Mouse (Mus musculus) neural tube, embryonic 14.5 days (tissue): ENCODE results near the gene Fam13c. TPM values are rescaled to one million over a fixed set of nuclear protein-coding genes. Genes with fewer than 3 reads are reported as not detected.
"Not testable (repeated sequence)": the region's sequence is repeated elsewhere in the genome, so short reads cannot be mapped to it uniquely, and the experiment has no call there.

Source experiments
- ATAC-seq: fragments of 200-750 bp; cut with Nextera tagmentation; 2 replicates; pipeline ENCODE4 v1.8.0; 2017; ENCODE audit warnings: low read depth, mild to moderate bottlenecking, moderate TSS enrichment, moderate library complexity
- H3K27ac ChIP-seq: fragments of 300-500 bp; sonication (generic); 2 replicates; pipeline ENCODE4 v1.5.1; 2014; ENCODE audit warnings: low read depth, mild to moderate bottlenecking, control low read depth, low read length, moderate library complexity, mixed read lengths
- H3K27me3 ChIP-seq: fragments of 300-500 bp; sonication (generic); 2 replicates; pipeline ENCODE4 v1.6.1; 2014; ENCODE audit warnings: low read length; ENCODE audit not compliant: control insufficient read depth, insufficient read depth
- H3K36me3 ChIP-seq: fragments of 300-500 bp; sonication (generic); 2 replicates; pipeline ENCODE4 v1.6.1; 2014; ENCODE audit warnings: low read length, mixed read lengths; ENCODE audit not compliant: control insufficient read depth, insufficient read depth
- H3K4me1 ChIP-seq: fragments of 300-500 bp; sonication (generic); 2 replicates; pipeline ENCODE4 v1.6.1; 2014; ENCODE audit warnings: low read length; ENCODE audit not compliant: control insufficient read depth, insufficient read depth
- H3K4me2 ChIP-seq: fragments of 300-500 bp; sonication (generic); 2 replicates; pipeline ENCODE4 v1.6.1; 2014; ENCODE audit warnings: mild to moderate bottlenecking, low read depth, low read length, control low read depth
- H3K4me3 ChIP-seq: fragments of 300-500 bp; sonication (generic); 2 replicates; pipeline ENCODE4 v1.5.1; 2014; ENCODE audit warnings: low read depth, low read length, control low read depth, mixed read lengths
- H3K9ac ChIP-seq: fragments of 300-500 bp; sonication (generic); replicated peaks from 2 replicates; pipeline ENCODE4 v1.6.1; 2014; ENCODE audit warnings: low read depth, mild to moderate bottlenecking, control low read depth, low read length, mixed read lengths
- H3K9me3 ChIP-seq: fragments of 300-500 bp; sonication (generic); 2 replicates; pipeline ENCODE4 v1.6.1; 2016; ENCODE audit warnings: low read length; ENCODE audit not compliant: control insufficient read depth
- WGBS: fragments of 180-500 bp; shearing (Covaris S2); extraction: QIAGEN DNeasy Blood & Tissue Kit; methylation state at CpG from one replicate; pipeline ENCODE4 v1.1.7; 2014; 5-methylcytosine and 5-hydroxymethylcytosine counted together
- polyA plus RNA-seq: library from polyadenylated mRNA; unstranded; fragments of >200 nt; fragmentation: Nextera tagmentation; extraction: Ambion mirVana; gene quantifications from 2 replicates; pipeline ENCODE4 v1.2.1, GENCODE M21; 2014

The Fam13c gene
- polyA plus RNA-seq, 1 experiment from 2014 or later = 22.4 TPM

DNA sequence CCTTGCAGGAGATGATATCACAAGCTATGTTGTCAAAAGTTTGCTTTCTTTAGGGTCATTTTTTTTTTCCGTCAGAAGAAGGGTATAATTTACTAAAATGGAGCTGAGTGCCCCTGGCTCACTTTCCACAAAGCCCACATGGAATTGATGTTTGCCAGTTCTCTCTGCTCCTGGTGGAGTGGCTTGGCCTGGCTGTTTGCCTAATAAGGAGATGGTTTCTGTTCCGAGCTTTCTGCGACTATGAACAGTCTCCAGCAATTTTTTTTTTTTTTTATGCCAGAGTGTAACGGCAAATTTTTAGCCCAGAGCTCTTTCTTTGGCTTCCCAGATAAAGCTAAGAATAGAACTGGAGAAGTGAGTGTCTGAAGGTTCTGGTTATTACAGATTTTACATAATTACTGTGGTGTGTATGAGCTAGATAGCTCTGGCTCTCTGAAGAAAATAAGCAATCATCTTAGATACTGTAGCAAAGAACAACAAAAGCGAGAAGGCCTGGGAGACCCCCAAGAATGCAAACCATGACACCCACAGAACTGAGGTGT, 12.1 kb upstream of the Fam13c start:
- 86% methylated on average over 5 of the region's 5 CpGs for WGBS
- ATAC-seq = no peak
- Histone ChIP-seq H3K9ac (no peak overlapping the region), H3K4me3 (no peak overlapping the region), H3K27ac (no peak overlapping the region), H3K4me1 (no peaks in the 10 kb centered on the region), H3K9me3 (no peaks in the 10 kb centered on the region), H3K36me3 (no peaks in the 10 kb centered on the region), H3K4me2 (no peak overlapping the region), H3K27me3 (no peaks in the 10 kb centered on the region)

DNA sequence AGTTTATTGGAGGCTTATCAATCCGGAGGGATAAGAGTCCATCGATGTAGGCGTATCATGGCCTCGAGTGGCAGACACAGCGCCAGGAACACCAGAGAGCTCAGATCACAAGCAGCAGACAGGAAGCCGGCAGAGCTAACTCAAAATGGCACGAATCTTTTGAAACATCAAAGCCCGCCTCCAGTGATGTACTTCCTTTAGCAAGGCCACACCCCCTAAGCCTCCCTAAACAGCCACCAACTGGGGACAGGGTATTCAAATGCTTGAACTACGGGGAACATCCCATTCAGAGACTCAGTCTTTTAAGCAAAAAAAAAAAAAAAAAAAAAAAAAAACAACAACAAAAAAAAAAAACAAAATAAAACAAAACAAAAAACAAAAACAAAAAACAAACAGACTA, 10.9 kb upstream of the Fam13c start:
- 94% methylated on average over 9 of the region's 9 CpGs for WGBS
- Histone ChIP-seq H3K36me3 (no peaks in the 10 kb centered on the region), H3K9ac (no peak overlapping the region), H3K4me2 (no peak overlapping the region), H3K4me3 (no peak overlapping the region), H3K27me3 (no peaks in the 10 kb centered on the region), H3K9me3 (no peaks in the 10 kb centered on the region), H3K4me1 (no peaks in the 10 kb centered on the region), H3K27ac (no peak overlapping the region)
- no peak for ATAC-seq

DNA sequence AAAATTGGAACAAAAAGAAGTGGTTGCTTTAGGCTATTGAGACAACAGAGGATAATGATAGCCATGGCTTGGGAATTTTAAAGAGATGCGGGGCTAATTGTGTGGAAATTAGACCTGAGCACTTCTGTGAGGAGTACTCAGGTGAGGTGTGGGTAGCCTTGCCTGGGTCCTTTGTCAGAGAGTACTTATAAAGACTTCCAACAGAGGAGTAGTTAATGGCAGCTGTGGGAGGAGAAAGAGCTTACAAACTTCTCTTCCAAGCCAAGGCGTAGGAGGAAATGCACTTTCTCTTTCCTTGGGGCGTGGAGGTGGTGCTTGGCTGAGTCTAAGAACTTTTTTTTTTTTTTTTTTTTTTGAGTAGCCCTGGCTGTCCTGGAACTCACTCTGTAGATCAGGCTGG, 6.9 kb upstream of the Fam13c start:
- Histone ChIP-seq H3K4me2 (no peak overlapping the region), H3K9me3 (no peaks in the 10 kb centered on the region), H3K4me1 (no peaks in the 10 kb centered on the region), H3K4me3 (no peak overlapping the region), H3K9ac (no peak overlapping the region), H3K27me3 (no peaks in the 10 kb centered on the region), H3K27ac (no peak overlapping the region), H3K36me3 (no peaks in the 10 kb centered on the region)
- ATAC-seq = no peak
- WGBS = 92% methylated on average over 3 of the region's 3 CpGs

DNA sequence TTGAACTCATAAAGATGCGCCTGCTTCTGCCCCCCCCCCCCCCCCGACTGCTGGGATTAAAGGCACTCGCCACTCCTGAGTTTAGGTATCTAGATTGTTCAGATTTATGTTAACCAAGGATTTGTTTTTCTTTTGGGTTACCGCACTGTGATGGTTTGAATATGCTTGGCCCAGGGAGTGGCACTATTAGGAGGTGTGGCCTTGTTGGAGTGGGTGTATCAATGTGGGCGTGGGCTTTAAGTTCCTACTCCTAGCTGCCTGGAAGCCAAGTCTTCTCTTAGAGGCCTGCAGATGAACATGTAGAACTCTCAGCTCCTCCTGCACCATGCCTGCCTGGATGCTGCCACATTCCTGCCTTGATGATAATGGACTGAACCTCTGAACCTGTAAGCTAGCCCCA, 6.5 kb upstream of the Fam13c start:
- H3K27ac ChIP-seq, H3K4me1 ChIP-seq, H3K36me3 ChIP-seq, H3K4me3 ChIP-seq, H3K27me3 ChIP-seq, H3K9ac ChIP-seq, ATAC-seq, H3K9me3 ChIP-seq, H3K4me2 ChIP-seq: not testable (repeated sequence)
- 92% methylated on average over 5 of the region's 5 CpGs for WGBS

DNA sequence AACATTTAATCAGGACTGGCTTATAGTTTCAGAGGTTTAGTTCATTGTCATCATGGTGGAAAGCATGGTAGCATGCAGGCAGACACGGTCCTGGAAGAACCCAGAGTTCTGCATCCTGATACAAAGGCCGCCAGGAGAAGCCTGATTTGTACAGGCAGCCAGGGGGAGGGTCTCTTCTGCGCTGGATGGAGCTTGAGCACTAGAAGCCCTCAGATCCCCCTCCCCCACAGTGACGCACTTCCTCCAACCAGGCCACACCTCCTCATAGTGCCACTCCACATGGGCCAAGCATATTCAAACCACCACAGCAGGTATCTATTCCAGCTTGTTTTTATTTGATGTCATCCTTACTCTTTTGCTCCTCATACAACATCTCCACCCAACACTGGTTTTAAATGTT, 3.6 kb upstream of the Fam13c start:
- ATAC-seq = no peak
- no peak overlapping the region for H3K27ac ChIP-seq
- 93% methylated on average over 4 of the region's 4 CpGs for WGBS

DNA sequence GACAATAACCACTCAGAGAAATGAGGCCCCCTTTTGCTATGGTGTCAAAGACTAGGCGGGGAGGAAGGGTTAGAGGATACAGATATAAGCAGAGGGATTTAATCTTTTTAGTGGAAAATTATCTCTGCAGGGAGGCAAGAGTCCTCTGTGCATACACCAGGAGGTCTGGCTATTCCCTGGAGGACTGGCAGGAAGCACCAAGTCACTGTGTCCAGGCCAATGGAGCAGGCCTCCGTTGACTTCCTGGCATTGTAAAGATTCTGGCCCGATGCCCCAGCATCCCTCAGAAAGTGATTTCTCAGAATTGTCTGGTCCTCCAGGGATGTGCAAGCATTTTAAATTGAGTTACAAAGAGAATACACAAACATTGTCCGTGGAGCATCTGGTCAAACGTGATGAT, 3.0 kb upstream of the Fam13c start:
- no peaks in the 10 kb centered on the region for H3K9me3 ChIP-seq
- no peak overlapping the region for H3K4me2 ChIP-seq
- no peaks in the 10 kb centered on the region for H3K27me3 ChIP-seq
- H3K4me3 ChIP-seq = no peak overlapping the region
- no peaks in the 10 kb centered on the region for H3K36me3 ChIP-seq
- no peak overlapping the region for H3K27ac ChIP-seq
- ATAC-seq = no peak
- no peak overlapping the region for H3K9ac ChIP-seq
- H3K4me1 ChIP-seq = peaks cover 7% of the 10 kb centered on the region
- WGBS = 79% methylated on average over 5 of the region's 5 CpGs

More for the DNA sequence above, 3.6 kb upstream of the Fam13c start:
- Histone ChIP-seq H3K4me1 (peaks cover under 1% of the 10 kb centered on the region), H3K27me3 (no peaks in the 10 kb centered on the region), H3K4me2 (no peak overlapping the region), H3K9me3 (no peaks in the 10 kb centered on the region), H3K4me3 (no peak overlapping the region), H3K9ac (no peak overlapping the region), H3K36me3 (no peaks in the 10 kb centered on the region)

DNA sequence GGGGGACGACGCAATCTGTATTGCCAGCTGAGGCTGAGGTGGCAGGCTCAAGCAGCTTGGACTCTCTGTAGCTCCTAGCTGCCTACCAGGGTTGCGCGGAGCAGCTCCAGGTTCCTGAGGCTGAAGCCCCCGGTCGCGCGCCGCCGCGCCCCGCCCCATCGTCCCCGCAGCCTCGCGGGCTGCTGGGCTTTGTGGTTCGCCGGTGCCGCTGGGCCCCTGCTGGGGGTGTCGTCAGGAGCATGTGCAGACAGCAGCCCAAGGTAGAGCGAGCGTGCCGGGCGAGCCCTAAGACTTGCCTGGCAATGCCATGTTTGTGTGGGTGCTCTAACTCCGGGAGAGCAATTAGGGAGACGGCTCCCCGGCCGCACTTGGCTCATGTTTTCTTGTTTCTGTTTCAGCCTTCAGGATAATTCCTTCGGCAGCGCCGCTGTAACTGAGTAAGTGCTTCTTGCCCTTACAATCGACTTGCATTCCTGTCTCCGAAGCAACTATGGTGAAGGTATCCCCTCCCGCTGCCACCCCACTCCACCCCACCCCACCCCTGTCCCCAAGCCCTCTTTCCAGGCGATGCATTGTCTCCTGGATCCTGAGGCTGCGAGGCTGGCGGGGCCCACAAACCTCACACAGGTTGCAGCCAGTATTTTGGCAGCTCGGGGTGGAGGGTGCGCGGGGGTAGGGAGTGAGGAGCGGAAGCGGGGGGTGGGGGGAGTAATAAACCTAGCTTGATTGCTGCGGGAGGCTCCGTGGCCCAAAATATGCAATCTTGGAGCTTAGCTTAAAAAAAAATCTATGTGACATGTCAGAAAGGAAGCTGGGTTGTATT, 569 bp downstream of the Fam13c start:
- ATAC-seq = peak; percentile 96
- peak overlapping the region; percentile 95 for H3K27ac ChIP-seq
- H3K4me1 ChIP-seq = peaks cover 12% of the 10 kb centered on the region
- peak overlapping the region; percentile 52 for H3K4me2 ChIP-seq
- H3K4me3 ChIP-seq = peak overlapping the region; percentile 46
- no peaks in the 10 kb centered on the region for H3K9me3 ChIP-seq
- H3K36me3 ChIP-seq = no peaks in the 10 kb centered on the region
- peak overlapping the region; percentile 70 for H3K9ac ChIP-seq
- under 1% methylated on average over 44 of the region's 44 CpGs for WGBS
- no peaks in the 10 kb centered on the region for H3K27me3 ChIP-seq

DNA sequence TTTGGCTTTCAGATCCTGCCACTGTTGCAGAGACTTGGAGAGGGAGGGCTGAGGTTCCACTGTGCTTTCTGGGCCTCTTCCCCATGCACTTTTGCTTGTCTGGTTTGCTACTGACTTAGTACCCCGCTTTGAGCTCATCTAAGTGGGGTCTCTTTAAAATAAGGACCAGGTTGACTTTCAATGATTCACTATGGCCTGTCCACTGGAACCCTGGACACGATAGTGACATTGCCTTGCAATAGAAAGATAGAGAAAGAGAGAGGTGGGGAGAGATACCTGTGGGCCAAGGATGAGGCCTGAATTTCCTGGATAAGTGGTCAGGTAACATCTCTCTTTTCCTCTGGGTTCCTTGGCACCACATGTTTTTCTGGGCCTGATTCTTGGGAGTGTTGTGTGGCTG, 1.9 kb downstream of the Fam13c start:
- WGBS = 89% methylated on average over 2 of the region's 2 CpGs
- H3K27ac ChIP-seq = no peak overlapping the region
- ATAC-seq = no peak

DNA sequence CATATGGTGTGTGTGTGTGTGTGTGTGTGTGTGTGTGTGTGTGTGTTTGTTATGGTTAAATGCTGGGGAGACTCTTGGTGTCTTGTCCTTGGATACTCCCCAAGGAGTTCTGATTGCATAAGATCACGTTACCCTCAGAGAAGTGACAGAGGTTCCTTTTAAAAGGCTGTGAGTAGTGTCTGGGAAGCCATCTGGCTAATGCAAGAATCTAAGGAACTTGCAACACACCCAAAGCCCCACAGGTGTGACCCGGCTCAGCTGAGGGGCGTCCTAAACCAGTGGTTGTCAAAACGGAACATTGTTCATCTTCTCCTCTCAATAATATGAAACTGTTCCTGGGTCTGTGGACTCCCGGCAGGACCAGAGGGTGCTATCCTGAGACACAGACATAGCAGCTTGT, 2.3 kb downstream of the Fam13c start:
- Histone ChIP-seq H3K4me1 (peaks cover 12% of the 10 kb centered on the region), H3K27ac (no peak overlapping the region), H3K9ac (no peak overlapping the region), H3K4me2 (peak overlapping the region; percentile 52), H3K9me3 (no peaks in the 10 kb centered on the region), H3K4me3 (no peak overlapping the region), H3K36me3 (no peaks in the 10 kb centered on the region), H3K27me3 (no peaks in the 10 kb centered on the region)
- no peak for ATAC-seq
- 74% methylated on average over 5 of the region's 5 CpGs for WGBS

More for the DNA sequence above, 1.9 kb downstream of the Fam13c start:
- Histone ChIP-seq H3K9ac (0 out of 2 replicates have a peak overlapping the region, but pooled peaks have one; percentile 25), H3K36me3 (no peaks in the 10 kb centered on the region), H3K4me3 (peak overlapping the region; percentile 46), H3K9me3 (no peaks in the 10 kb centered on the region), H3K27me3 (no peaks in the 10 kb centered on the region), H3K4me1 (peaks cover 12% of the 10 kb centered on the region), H3K4me2 (peak overlapping the region; percentile 52)
